Mouse (Mus musculus): ENCODE data around the gene Slit1. TPM values are rescaled to one million over a fixed set of nuclear protein-coding genes. Genes with fewer than 3 reads are reported as not detected.

The Slit1 gene
- polyA plus RNA-seq, 1 experiment, result 0.94 TPM

- no peaks in the 10 kb centered on the region for H3K27me3 ChIP-seq (ENCODE audit: control insufficient read depth, insufficient read depth, low read length)
- no peaks in the 10 kb centered on the region for H3K36me3 ChIP-seq (ENCODE audit: control insufficient read depth, insufficient read depth, low read length)
- H3K27ac ChIP-seq (ENCODE audit: control insufficient read depth, insufficient read depth, low read length), result no peak overlapping the region
- TF ChIP-seq CTCF (IDR thresholded peaks at IDR 0.05; ENCODE audit: borderline replicate concordance, control insufficient read depth, extremely low read depth, insufficient read depth, low read length, poor library complexity) (no peak), POLR2A (IDR thresholded peaks at IDR 0.05; ENCODE audit: control insufficient read depth, extremely low read depth, insufficient read depth, low read length, poor library complexity) (no peak)
- 91% methylated on average over 2 of the region's 2 CpGs for WGBS
- peak; percentile 23 for DNase-seq
- H3K4me3 ChIP-seq (ENCODE audit: control insufficient read depth, insufficient read depth, low read length), result no peak overlapping the region
- no peaks in the 10 kb centered on the region for H3K4me1 ChIP-seq (replicated peaks; ENCODE audit: control insufficient read depth, insufficient read depth, low read length)
Measured at GRCm38 (mm10) chr19:41686194-41686593, 57.3 kb downstream of the Slit1 start.

- Histone ChIP-seq H3K27me3 (ENCODE audit: control insufficient read depth, insufficient read depth, low read length) (no peaks in the 10 kb centered on the region), H3K4me1 (replicated peaks; ENCODE audit: control insufficient read depth, insufficient read depth, low read length) (no peaks in the 10 kb centered on the region), H3K27ac (ENCODE audit: control insufficient read depth, insufficient read depth, low read length) (no peak overlapping the region), H3K4me3 (ENCODE audit: control insufficient read depth, insufficient read depth, low read length) (no peak overlapping the region), H3K36me3 (ENCODE audit: control insufficient read depth, insufficient read depth, low read length) (no peaks in the 10 kb centered on the region)
- 78% methylated on average over 13 of the region's 13 CpGs for WGBS
- TF ChIP-seq CTCF (IDR thresholded peaks at IDR 0.05; ENCODE audit: borderline replicate concordance, control insufficient read depth, extremely low read depth, insufficient read depth, low read length, poor library complexity), result no peak
- TF ChIP-seq POLR2A (IDR thresholded peaks at IDR 0.05; ENCODE audit: control insufficient read depth, extremely low read depth, insufficient read depth, low read length, poor library complexity), result no peak
- DNase-seq, result no peak
Measured at GRCm38 (mm10) chr19:41685453-41686086, 57.9 kb downstream of the Slit1 start.

GRCm38 (mm10) chr19:41684874-41685273, 58.6 kb downstream of the Slit1 start:
- H3K4me1 ChIP-seq (replicated peaks; ENCODE audit: control insufficient read depth, insufficient read depth, low read length), result no peaks in the 10 kb centered on the region
- WGBS, result 74% methylated on average over 1 of the region's 1 CpGs
- no peak overlapping the region for H3K4me3 ChIP-seq (ENCODE audit: control insufficient read depth, insufficient read depth, low read length)
- no peaks in the 10 kb centered on the region for H3K27me3 ChIP-seq (ENCODE audit: control insufficient read depth, insufficient read depth, low read length)
- no peak overlapping the region for H3K27ac ChIP-seq (ENCODE audit: control insufficient read depth, insufficient read depth, low read length)
- H3K36me3 ChIP-seq (ENCODE audit: control insufficient read depth, insufficient read depth, low read length), result no peaks in the 10 kb centered on the region
- DNase-seq, result no peak
- TF ChIP-seq POLR2A (IDR thresholded peaks at IDR 0.05; ENCODE audit: control insufficient read depth, extremely low read depth, insufficient read depth, low read length, poor library complexity), result no peak
- no peak for TF ChIP-seq CTCF (IDR thresholded peaks at IDR 0.05; ENCODE audit: borderline replicate concordance, control insufficient read depth, extremely low read depth, insufficient read depth, low read length, poor library complexity)

GRCm38 (mm10) chr19:41683951-41684350, 59.5 kb downstream of the Slit1 start:
- TF ChIP-seq POLR2A (IDR thresholded peaks at IDR 0.05; ENCODE audit: control insufficient read depth, extremely low read depth, insufficient read depth, low read length, poor library complexity), result no peak
- TF ChIP-seq CTCF (IDR thresholded peaks at IDR 0.05; ENCODE audit: borderline replicate concordance, control insufficient read depth, extremely low read depth, insufficient read depth, low read length, poor library complexity), result no peak

GRCm38 (mm10) chr19:41680267-41680666, 63.2 kb downstream of the Slit1 start:
- TF ChIP-seq CTCF (IDR thresholded peaks at IDR 0.05; ENCODE audit: borderline replicate concordance, control insufficient read depth, extremely low read depth, insufficient read depth, low read length, poor library complexity), result no peak
- no peak for TF ChIP-seq POLR2A (IDR thresholded peaks at IDR 0.05; ENCODE audit: control insufficient read depth, extremely low read depth, insufficient read depth, low read length, poor library complexity)
- H3K4me3 ChIP-seq (ENCODE audit: control insufficient read depth, insufficient read depth, low read length), result no peak overlapping the region
- no peaks in the 10 kb centered on the region for H3K4me1 ChIP-seq (replicated peaks; ENCODE audit: control insufficient read depth, insufficient read depth, low read length)
- no peak for DNase-seq
- WGBS, result 73% methylated on average over 1 of the region's 1 CpGs
- H3K36me3 ChIP-seq (ENCODE audit: control insufficient read depth, insufficient read depth, low read length), result no peaks in the 10 kb centered on the region
- H3K27ac ChIP-seq (ENCODE audit: control insufficient read depth, insufficient read depth, low read length), result no peak overlapping the region
- no peaks in the 10 kb centered on the region for H3K27me3 ChIP-seq (ENCODE audit: control insufficient read depth, insufficient read depth, low read length)

More at GRCm38 (mm10) chr19:41683951-41684350, 59.5 kb downstream of the Slit1 start:
- Histone ChIP-seq H3K4me3 (ENCODE audit: control insufficient read depth, insufficient read depth, low read length) (no peak overlapping the region), H3K27ac (ENCODE audit: control insufficient read depth, insufficient read depth, low read length) (no peak overlapping the region), H3K27me3 (ENCODE audit: control insufficient read depth, insufficient read depth, low read length) (no peaks in the 10 kb centered on the region), H3K36me3 (ENCODE audit: control insufficient read depth, insufficient read depth, low read length) (no peaks in the 10 kb centered on the region), H3K4me1 (replicated peaks; ENCODE audit: control insufficient read depth, insufficient read depth, low read length) (no peaks in the 10 kb centered on the region)
- DNase-seq, result no peak
- 74% methylated on average over 1 of the region's 1 CpGs for WGBS

GRCm38 (mm10) chr19:41679028-41679427, 64.4 kb downstream of the Slit1 start:
- Histone ChIP-seq H3K4me3 (ENCODE audit: control insufficient read depth, insufficient read depth, low read length) (no peak overlapping the region), H3K27me3 (ENCODE audit: control insufficient read depth, insufficient read depth, low read length) (no peaks in the 10 kb centered on the region), H3K4me1 (replicated peaks; ENCODE audit: control insufficient read depth, insufficient read depth, low read length) (no peaks in the 10 kb centered on the region), H3K27ac (ENCODE audit: control insufficient read depth, insufficient read depth, low read length) (no peak overlapping the region), H3K36me3 (ENCODE audit: control insufficient read depth, insufficient read depth, low read length) (no peaks in the 10 kb centered on the region)
- DNase-seq, result no peak
- TF ChIP-seq POLR2A (IDR thresholded peaks at IDR 0.05; ENCODE audit: control insufficient read depth, extremely low read depth, insufficient read depth, low read length, poor library complexity) (no peak), CTCF (IDR thresholded peaks at IDR 0.05; ENCODE audit: borderline replicate concordance, control insufficient read depth, extremely low read depth, insufficient read depth, low read length, poor library complexity) (no peak)
- 55% methylated on average over 15 of the region's 15 CpGs for WGBS

GRCm38 (mm10) chr19:41677575-41677974, 65.9 kb downstream of the Slit1 start:
- no peaks in the 10 kb centered on the region for H3K36me3 ChIP-seq (ENCODE audit: control insufficient read depth, insufficient read depth, low read length)
- H3K27me3 ChIP-seq (ENCODE audit: control insufficient read depth, insufficient read depth, low read length), result no peaks in the 10 kb centered on the region
- WGBS, result 41% methylated on average over 4 of the region's 4 CpGs
- no peak for TF ChIP-seq POLR2A (IDR thresholded peaks at IDR 0.05; ENCODE audit: control insufficient read depth, extremely low read depth, insufficient read depth, low read length, poor library complexity)
- no peak for TF ChIP-seq CTCF (IDR thresholded peaks at IDR 0.05; ENCODE audit: borderline replicate concordance, control insufficient read depth, extremely low read depth, insufficient read depth, low read length, poor library complexity)
- H3K27ac ChIP-seq (ENCODE audit: control insufficient read depth, insufficient read depth, low read length), result no peak overlapping the region
- H3K4me1 ChIP-seq (replicated peaks; ENCODE audit: control insufficient read depth, insufficient read depth, low read length), result no peaks in the 10 kb centered on the region
- no peak overlapping the region for H3K4me3 ChIP-seq (ENCODE audit: control insufficient read depth, insufficient read depth, low read length)
- no peak for DNase-seq
